Mouse (Mus musculus) limb, embryonic 12.5 days (tissue): ENCODE measurements around the gene Pdia2. TPM values are rescaled to one million over a fixed set of nuclear protein-coding genes. Genes with fewer than 3 reads are reported as not detected.

Experiments used
- ATAC-seq: fragments of 200-750 bp; cut with Nextera tagmentation; 2 replicates; pipeline ENCODE4 v1.8.0; 2017; ENCODE audit warnings: low read depth, moderate TSS enrichment; ENCODE audit not compliant: insufficient number of reproducible peaks, insufficient read depth, low FRiP score, low TSS enrichment
- H3K27ac ChIP-seq: fragments of 300-500 bp; sonication (generic); 2 replicates; pipeline ENCODE4 v1.5.1; 2016; ENCODE audit warnings: mild to moderate bottlenecking, moderate library complexity
- H3K27me3 ChIP-seq: fragments of 300-500 bp; sonication (generic); 2 replicates; pipeline ENCODE4 v1.6.1; 2016; ENCODE audit warnings: mild to moderate bottlenecking, moderate library complexity
- H3K36me3 ChIP-seq: fragments of 300-500 bp; sonication (generic); 2 replicates; pipeline ENCODE4 v1.6.1; 2016; ENCODE audit warnings: mild to moderate bottlenecking, moderate library complexity
- H3K4me1 ChIP-seq: fragments of 300-500 bp; sonication (generic); replicated peaks from 2 replicates; pipeline ENCODE4 v1.6.1; 2016
- H3K4me2 ChIP-seq: fragments of 300-500 bp; sonication (generic); 2 replicates; pipeline ENCODE4 v1.6.1; 2016; ENCODE audit warnings: mild to moderate bottlenecking, moderate library complexity
- H3K4me3 ChIP-seq: fragments of 300-500 bp; sonication (generic); replicated peaks from 2 replicates; pipeline ENCODE4 v1.5.1; 2016; ENCODE audit warnings: mild to moderate bottlenecking
- H3K9ac ChIP-seq: fragments of 300-500 bp; sonication (generic); replicated peaks from 2 replicates; pipeline ENCODE4 v1.6.1; 2016; ENCODE audit warnings: mild to moderate bottlenecking, moderate library complexity
- H3K9me3 ChIP-seq: fragments of 300-500 bp; sonication (generic); 2 replicates; pipeline ENCODE4 v1.6.1; 2016; ENCODE audit warnings: mild to moderate bottlenecking, moderate library complexity
- WGBS: fragments of 180-500 bp; shearing (Covaris S2); methylation state at CpG from one replicate; pipeline ENCODE4 v1.1.7; 2016; 5-methylcytosine and 5-hydroxymethylcytosine counted together
- polyA plus RNA-seq: library from polyadenylated mRNA; unstranded; fragments of >200 nt; fragmentation: Nextera tagmentation; extraction: Ambion mirVana; gene quantifications from 2 replicates; pipeline ENCODE4 v1.2.1, GENCODE M21; 2016

Gene Pdia2
- polyA plus RNA-seq, 1 experiment from 2014 or later = 0.13 TPM

DNA sequence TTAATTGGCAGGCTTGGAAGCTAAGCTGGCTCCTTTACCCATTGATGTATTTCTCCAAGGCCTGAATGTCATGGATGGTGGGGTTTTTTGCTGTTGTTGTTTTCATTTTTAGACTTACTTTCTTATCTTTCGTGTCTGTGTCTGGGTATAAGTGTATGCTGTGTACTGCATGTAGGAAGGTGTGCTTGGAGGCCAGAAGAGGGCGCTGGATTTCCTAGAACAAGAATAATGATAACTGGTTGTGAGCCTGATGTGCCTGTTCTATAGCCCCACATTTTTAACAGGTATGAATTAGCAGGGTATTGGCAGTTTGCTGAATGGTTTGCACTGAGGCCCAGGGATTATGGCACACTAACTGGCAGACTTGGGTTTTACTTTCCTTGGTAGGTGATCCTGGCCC, 49.8 kb downstream of the Pdia2 start:
- Histone ChIP-seq H3K4me1 (no peaks in the 10 kb centered on the region), H3K4me3 (no peak overlapping the region), H3K9me3 (no peaks in the 10 kb centered on the region), H3K27ac (no peak overlapping the region), H3K36me3 (peaks cover 91% of the 10 kb centered on the region), H3K9ac (no peak overlapping the region), H3K4me2 (no peak overlapping the region), H3K27me3 (no peaks in the 10 kb centered on the region)
- no peak for ATAC-seq
- WGBS = 82% methylated on average over 2 of the region's 2 CpGs

Other genes starting within 250 kb of the Pdia2 start
- 0.10 and 0.27 TPM in 2 replicates for gene A930017K11Rik, start 246.5 kb downstream of the Pdia2 start, polyA plus RNA-seq
- gene Capn15, start 213.3 kb downstream of the Pdia2 start, polyA plus RNA-seq = 32.8 and 33.9 TPM in 2 replicates
- 25.0 and 26.9 TPM in 2 replicates for gene Rab11fip3, start 129.5 kb downstream of the Pdia2 start, polyA plus RNA-seq
- gene Decr2, start 108.8 kb downstream of the Pdia2 start, polyA plus RNA-seq = 29.4 and 31.7 TPM in 2 replicates
- 124 and 132 TPM in 2 replicates for gene Nme4, start 103.5 kb downstream of the Pdia2 start, polyA plus RNA-seq
- gene Tmem8, start 85.8 kb downstream of the Pdia2 start, polyA plus RNA-seq = 0.55 and 0.87 TPM in 2 replicates
- 203 and 218 TPM in 2 replicates for gene Mrpl28, start 75.6 kb downstream of the Pdia2 start, polyA plus RNA-seq
- 12.5 and 28.3 TPM in 2 replicates for gene Axin1, start 60.4 kb downstream of the Pdia2 start, polyA plus RNA-seq
- 4.7 and 5.3 TPM in 2 replicates for gene Rgs11, start 3.9 kb upstream of the Pdia2 start, polyA plus RNA-seq
- gene Arhgdig, start 8.7 kb upstream of the Pdia2 start, polyA plus RNA-seq = 4.9 and 5.6 TPM in 2 replicates
- 36.4 and 36.6 TPM in 2 replicates for gene Fam234a, start 45.2 kb upstream of the Pdia2 start, polyA plus RNA-seq
- gene Luc7l, start 53.8 kb upstream of the Pdia2 start, polyA plus RNA-seq = 155 and 164 TPM in 2 replicates
- 0.40 and 0.59 TPM in 2 replicates for gene Neurl1b, start 215.7 kb upstream of the Pdia2 start, polyA plus RNA-seq